Mouse (Mus musculus) mouse trophoblast stem cell (cell line): ENCODE data around the gene Hist2h3c2.
"Not testable (repeated sequence)": the region's sequence is repeated elsewhere in the genome, so short reads cannot be mapped to it uniquely, and the experiment has no call there.

ENCODE experiments used
- in situ Hi-C, 2 experiments: fragments of 300-500 bp; cut with MseI, MboI; formaldehyde crosslinking; loops; 2 replicates in 1 of 2; 3 replicates in 1 of 2; pipeline ENCODE4 v1.15.1; 2025

Hist2h3c2 gene

GRCm38 (mm10) chr3:96261623-96262022, 22.7 kb upstream of the Hist2h3c2 start:
- in situ Hi-C loops: no loop called here

- in situ Hi-C loops: no loop called here
These were observed 21.3 kb upstream of the Hist2h3c2 start for GRCm38 (mm10) chr3:96260220-96260619.

- in situ Hi-C loops: no loop called here
These were observed 18.3 kb upstream of the Hist2h3c2 start for GRCm38 (mm10) chr3:96257190-96257589.

GRCm38 (mm10) chr3:96255926-96256593, 17.1 kb upstream of the Hist2h3c2 start:
- in situ Hi-C loops: no loop called here

DNA sequence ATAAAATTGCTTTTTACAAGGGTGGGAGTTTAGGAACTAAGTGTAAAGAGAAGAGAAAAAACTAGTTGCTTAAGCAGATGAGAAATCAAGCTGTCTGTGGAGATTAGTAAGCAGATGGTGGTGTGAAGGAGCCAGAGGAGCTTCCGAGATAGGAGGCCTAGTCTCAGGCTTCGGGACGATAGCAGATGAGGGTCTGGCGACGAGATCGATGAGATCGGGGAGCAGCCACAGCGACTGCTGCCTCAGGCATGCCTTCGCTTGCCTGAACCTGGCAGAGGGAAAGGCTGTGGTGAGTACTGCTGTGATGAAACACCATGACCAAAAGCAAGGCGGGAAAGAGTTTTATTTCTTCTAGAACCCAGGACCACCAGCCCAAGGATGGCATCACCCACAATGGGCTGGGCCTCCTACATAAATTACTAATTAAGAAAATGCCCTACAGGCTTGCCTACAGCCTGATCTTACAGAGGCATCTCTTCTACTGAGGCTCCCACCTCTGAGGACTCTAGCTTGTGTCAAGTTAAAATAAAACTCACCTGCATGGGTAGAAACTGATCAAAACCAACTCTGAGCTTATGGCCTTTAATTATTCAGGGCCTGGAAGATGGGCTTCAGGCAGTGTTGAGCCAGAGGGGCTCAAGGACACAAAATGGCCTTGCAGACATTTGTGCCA, 15.9 kb upstream of the Hist2h3c2 start:
- in situ Hi-C loops: no loop called here

DNA sequence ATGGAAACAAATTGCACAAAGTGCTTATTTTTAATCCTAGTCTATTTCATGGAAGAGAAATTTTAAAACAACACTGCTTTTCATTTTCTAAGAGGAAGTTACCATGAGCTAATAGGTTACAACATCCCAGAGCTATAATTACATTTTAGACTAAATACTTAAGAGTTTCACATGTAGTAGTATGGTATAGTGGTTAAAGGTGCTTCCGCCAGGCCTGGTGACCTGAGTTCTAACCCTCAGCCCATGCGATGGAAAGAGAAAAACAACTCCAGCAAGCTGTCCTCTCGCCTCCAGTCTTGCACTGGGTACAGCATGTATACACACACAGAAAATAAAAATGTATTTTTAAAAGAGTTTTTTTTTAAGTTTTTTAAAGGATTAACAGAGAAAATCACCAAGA, 12.9 kb upstream of the Hist2h3c2 start:
- in situ Hi-C loops: no loop called here

DNA sequence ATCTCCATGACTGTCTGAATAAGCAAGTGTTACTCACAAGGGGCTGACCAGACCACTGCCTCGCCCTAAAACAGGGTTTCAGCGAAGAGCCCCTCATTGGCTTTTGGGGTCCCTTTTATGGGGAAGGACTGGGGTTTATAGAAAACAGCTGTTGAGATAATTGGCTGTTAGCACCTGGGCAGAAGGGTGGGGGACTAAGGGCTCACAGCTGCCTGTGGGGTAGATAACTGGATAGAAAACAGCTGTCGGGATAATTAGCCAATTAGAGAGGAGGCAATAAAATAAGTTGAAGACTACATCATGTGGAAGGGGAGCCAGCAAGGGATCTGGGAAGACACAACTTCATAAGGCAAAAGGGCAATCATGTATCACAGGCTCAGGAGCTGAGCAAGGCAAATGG, 12.0 kb upstream of the Hist2h3c2 start:
- in situ Hi-C loops: no loop called here

GRCm38 (mm10) chr3:96249034-96249345, 10.1 kb upstream of the Hist2h3c2 start:
- in situ Hi-C loops: no loop called here

DNA sequence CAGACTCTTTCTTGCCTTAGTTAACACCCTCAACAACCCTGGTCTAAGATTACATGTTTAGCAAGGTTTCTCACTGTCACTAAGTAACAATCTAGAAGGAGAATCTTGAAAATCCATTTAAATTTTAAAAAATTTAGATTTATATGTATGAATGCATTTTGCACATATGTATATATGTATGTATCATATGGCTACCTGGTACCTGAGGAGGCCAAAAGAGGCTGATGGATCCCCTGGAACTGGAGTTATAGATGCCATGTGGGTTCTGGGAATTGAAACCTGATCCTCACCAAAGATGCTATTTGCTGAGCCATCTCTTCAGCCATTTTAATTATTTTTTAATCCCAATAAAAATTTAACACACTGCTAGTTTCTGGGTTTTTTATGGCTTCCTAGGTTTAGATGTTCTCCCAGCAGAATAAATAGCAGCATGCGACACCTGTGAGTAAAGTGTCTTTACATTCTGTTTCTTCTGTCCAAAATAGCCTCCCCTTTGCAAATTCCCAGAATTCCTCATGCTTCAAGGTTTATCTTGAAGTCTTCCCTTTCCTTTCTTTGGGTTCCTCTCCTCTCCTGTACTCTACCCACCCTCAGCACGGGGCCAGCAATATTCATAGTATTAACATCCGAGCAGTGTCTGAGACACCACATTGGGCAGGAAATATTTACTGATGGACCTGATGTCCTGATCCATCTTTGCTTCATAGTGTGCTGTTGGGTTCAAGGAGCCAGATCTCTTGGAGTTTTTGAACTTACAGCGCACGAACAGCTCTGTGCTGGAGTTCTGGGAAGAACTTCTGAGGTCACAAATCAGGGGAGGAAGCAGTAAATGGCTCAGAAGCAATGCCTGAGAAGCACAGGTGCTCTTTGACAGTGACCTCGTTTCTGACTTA, 9.5 kb upstream of the Hist2h3c2 start:
- in situ Hi-C loops: no loop called here

DNA sequence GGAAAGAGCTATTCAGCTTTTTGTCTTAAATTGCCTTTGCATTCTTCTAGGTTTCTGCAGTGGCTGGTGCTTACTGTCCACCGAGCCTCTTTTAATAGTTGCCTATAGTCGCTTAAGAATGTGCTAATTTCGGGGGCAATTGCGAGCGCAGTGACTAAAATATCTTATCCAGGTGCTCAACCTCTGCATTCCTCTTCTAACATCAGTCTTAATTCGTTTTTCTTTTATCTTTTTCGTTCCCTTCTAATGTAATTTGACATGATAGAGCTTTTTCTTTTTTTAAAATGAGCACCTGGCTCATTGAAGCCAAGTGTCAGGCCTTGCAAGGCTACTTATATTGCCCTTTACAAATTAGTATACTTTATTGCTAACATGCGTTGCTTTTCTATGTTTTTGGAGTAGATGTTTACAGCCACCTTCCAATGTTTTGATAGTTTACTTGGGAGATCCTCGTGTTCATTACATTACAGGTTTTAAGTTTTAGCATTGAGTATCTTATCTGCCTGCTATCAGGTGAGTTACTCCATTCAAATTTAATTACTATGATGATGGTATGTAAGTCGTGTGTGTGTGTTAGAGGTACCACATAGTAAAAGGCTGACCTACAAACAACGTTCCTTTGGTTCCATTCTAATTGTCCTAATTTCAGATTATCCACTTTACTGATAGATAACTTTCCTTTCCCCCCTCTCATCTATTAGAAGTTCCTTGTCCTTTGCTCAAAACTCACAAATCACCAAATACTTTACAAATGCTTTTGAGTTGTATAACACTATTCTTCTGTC, 8.6 kb upstream of the Hist2h3c2 start:
- in situ Hi-C loops: no loop called here

DNA sequence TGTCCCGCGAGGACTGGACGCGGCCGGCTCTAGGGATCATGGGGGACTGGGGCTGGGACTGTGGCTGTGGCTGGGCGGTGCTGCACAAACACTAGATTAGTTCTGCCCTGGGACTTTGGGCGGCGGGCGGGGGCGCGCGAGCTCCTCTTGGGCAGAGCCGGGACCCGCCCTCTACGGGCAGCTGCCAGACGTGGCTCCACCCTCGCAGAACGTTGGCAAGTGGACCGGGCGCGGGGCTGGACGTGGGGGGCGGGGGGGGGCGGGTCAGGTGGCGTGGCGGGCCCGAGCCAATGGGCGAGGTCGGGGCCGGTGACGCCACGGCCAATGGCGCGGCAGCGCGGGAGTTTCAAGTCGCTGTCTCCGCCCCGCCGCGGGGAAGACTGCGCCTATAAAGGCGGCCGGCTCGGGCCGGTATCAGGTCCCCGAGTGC, 7.5 kb upstream of the Hist2h3c2 start, which contains the start of gene Hist2h3c1:
TSS of gene Hist2h3c1 (plus strand) at position 259 of the 430 bp plus-strand sequence.
- in situ Hi-C loops: not testable (repeated sequence)

DNA sequence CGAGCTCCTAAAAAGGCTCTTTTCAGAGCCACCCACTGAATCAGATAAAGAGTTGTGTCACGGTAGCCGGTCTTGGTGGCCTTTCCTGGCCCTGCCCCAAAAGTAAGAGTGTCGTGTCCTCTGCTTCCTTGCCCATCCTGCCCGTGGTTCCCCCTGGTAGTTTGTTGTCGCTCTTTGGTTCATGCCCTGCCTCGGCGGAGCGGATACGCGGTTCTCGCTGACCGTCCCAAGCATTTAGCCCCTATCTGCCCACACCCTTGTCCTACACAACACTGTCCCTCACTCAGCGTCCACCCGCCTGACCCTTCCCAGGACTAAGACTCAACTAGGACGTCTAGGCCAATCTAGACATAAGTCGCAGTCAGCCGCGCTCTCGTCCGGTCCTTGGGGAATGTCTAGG, 7.1 kb upstream of the Hist2h3c2 start:
- in situ Hi-C loops: not testable (repeated sequence)

- in situ Hi-C loops: not testable (repeated sequence)
These were observed 6.3 kb upstream of the Hist2h3c2 start, which contains the start of gene Hist2h2aa1 for GRCm38 (mm10) chr3:96245003-96245886. Gene Hist2h2aa1, plus strand, starts transcription at chr3:96245497.

- in situ Hi-C loops: no loop called here
These were observed 5.1 kb upstream of the Hist2h3c2 start for GRCm38 (mm10) chr3:96243921-96244572.

DNA sequence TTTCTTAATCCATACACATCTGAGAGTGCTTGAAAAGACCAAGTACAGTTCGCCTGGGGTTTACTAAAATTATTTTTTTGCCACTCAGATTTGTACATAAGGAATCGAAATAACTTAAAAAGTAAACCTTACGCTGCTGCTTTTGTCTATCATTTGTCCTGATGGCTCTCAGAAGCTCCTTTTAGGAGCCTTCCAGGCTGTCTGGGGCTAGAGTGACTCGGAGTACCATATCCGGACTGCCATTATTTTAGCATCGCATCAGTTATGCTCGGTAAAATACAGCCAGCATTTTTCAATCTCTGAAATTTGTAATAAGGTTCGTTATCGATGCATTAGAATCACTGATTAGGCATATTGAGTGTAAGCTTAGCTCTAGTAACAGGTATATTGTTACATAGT, 1.9 kb upstream of the Hist2h3c2 start:
- in situ Hi-C loops: no loop called here

DNA sequence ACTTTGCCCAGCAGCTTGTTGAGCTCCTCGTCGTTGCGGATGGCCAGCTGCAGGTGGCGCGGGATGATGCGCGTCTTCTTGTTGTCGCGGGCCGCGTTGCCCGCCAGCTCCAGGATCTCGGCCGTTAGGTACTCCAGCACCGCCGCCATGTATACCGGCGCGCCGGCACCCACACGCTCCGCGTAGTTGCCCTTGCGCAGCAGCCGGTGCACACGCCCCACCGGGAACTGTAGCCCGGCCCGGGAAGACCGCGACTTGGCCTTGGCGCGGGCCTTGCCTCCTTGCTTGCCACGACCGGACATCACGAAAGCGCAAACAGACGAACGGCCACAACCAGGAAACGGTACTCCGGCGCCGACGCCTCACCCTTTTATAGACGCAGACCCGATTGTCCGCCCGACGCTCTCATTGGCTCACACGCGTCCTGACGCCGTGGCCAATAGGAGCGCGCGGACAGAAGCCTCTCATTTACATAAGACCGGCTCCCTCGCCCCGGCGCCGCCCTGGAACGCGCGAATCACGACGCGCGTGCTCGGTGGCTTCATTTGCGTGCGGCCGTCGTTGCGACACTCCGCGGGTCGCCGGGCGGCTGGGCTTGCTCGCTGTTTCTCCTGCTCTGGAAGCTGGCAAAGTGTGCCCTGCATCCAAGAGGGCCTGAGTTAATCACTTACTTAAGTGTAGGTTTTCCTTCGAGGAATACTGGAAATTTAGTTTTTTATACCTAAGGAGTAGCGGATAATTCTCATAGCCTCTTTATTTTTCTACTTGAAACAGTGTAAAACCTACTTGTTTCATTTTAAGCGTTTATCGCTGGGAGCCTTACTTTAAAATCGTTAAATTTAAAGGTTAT, 1.2 kb upstream of the Hist2h3c2 start, which contains the start of gene Hist2h2aa2:
TSS of gene Hist2h2aa2 (minus strand) at position 328 of the 850 bp plus-strand sequence.
- in situ Hi-C loops: not testable (repeated sequence)

DNA sequence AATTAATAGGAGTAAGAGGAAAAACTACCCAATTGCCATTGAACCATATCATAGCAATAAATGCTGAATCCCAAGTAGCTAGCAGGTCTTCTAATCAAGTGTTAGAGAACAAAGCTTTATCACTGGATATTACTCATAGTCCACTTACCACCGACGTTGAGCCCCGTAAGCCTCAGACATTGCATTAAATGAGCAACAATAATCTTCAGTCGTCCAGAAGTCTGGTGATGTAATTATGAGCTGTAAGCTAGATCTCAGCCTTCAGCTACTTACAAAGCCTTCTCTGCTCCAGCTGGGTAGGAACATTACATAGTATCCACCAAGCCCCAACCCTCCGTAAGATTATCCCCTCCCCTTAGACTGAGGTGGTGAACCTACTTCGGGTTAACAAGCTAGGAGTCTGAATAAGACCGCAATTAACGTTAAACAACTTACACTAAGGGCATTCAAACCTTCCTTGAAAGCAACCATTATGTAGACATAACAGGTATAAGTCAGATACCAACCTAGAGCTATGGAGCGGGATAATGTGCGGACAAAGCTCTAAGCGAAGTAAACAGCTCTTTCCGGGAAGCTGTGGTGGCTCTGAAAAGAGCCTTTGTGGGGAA, 919 bp downstream of the Hist2h3c2 start:
- in situ Hi-C loops: no loop called here

DNA sequence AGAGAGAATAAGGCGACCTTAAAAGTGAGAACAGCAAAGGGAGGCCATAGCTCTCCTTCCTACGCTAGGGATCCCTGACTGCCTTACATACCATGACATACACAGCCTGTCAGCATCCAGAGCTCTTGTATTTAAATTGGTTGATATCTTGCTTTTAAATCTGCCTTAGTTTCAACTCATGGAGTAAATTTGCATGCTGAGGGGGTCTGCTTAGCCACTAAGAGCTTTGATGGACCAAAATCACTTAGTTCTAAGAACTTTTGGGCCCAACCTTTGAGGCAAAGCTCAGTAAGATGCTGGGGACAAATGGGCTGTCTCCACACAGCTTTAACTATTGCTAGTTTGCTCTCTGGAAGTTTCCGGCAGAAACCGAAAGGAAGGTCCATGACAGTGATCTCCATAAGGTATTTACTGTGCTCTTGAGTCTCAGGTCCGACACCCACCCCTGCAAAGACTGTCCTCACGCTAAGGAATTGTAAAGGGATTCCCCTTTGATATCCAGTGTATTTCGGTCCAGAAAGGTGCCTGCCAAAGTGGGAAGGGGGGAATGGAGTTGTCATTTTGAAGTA, 1.5 kb downstream of the Hist2h3c2 start:
- in situ Hi-C loops: no loop called here
